Mouse (Mus musculus): ENCODE data around the gene Foxn3. TPM values are rescaled to one million over a fixed set of nuclear protein-coding genes. Genes with fewer than 3 reads are reported as not detected.

The Foxn3 gene
- total and polyA plus RNA-seq, 2 experiments from 2014 or later, result 50.4 to 69.0 TPM

- DNase-seq (ENCODE audit: low spot score) (no peak), ATAC-seq (peak; percentile 36)
- H3K27ac ChIP-seq, result peak overlapping the region; percentile 58
- H3K9ac ChIP-seq (replicated peaks; ENCODE audit: low read length), result no peak overlapping the region
- WGBS, result 66% methylated on average over 5 of the region's 5 CpGs
- no peaks in the 10 kb centered on the region for H3K36me3 ChIP-seq (ENCODE audit: insufficient read depth, low read length)
- H3K4me2 ChIP-seq (ENCODE audit: low read depth, low read length), result no peak overlapping the region
- H3K4me1 ChIP-seq (ENCODE audit: insufficient read depth, low read length), result peaks cover 22% of the 10 kb centered on the region
- no peak for TF ChIP-seq CTCF (IDR thresholded peaks at IDR 0.05; ENCODE audit: low read depth)
- H3K9me3 ChIP-seq (ENCODE audit: low read length), result no peaks in the 10 kb centered on the region
- H3K4me3 ChIP-seq (ENCODE audit: low read length), result no peak overlapping the region
- H3K27me3 ChIP-seq (ENCODE audit: insufficient read depth, low read length), result no peaks in the 10 kb centered on the region
Measured at GRCm38 (mm10) chr12:99287081-99287480, 276.3 kb downstream of the Foxn3 start.

GRCm38 (mm10) chr12:99286662-99287061 is 276.7 kb downstream of the Foxn3 start:
- Histone ChIP-seq H3K36me3 (ENCODE audit: insufficient read depth, low read length) (no peaks in the 10 kb centered on the region), H3K27ac (peak overlapping the region; percentile 58; the same call in 1 of the 2 replicates), H3K9ac (replicated peaks; ENCODE audit: low read length) (no peak overlapping the region), H3K4me3 (ENCODE audit: low read length) (no peak overlapping the region), H3K9me3 (ENCODE audit: low read length) (no peaks in the 10 kb centered on the region), H3K4me2 (ENCODE audit: low read depth, low read length) (no peak overlapping the region), H3K27me3 (ENCODE audit: insufficient read depth, low read length) (no peaks in the 10 kb centered on the region), H3K4me1 (ENCODE audit: insufficient read depth, low read length) (peaks cover 21% of the 10 kb centered on the region)
- DNase-seq (ENCODE audit: low spot score) (peak; percentile 68), ATAC-seq (peak; percentile 82)
- TF ChIP-seq CTCF (IDR thresholded peaks at IDR 0.05; ENCODE audit: low read depth), result peak; percentile 40; the same call in 1 of the 2 replicates
- 40% methylated on average over 6 of the region's 6 CpGs for WGBS

- Histone ChIP-seq H3K27ac (no peak overlapping the region; the same call in 1 of the 2 replicates), H3K4me2 (ENCODE audit: low read depth, low read length) (0 out of 2 replicates have a peak overlapping the region, but pooled peaks have one; percentile 21)
- no peak for TF ChIP-seq CTCF (IDR thresholded peaks at IDR 0.05; ENCODE audit: low read depth)
Measured at GRCm38 (mm10) chr12:99285656-99286055, 277.7 kb downstream of the Foxn3 start.

GRCm38 (mm10) chr12:99285199-99285598 is 278.2 kb downstream of the Foxn3 start:
- no peak overlapping the region for H3K4me3 ChIP-seq (ENCODE audit: low read length)
- H3K9me3 ChIP-seq (ENCODE audit: low read length), result no peaks in the 10 kb centered on the region
- peak overlapping the region; percentile 21; the same call in 1 of the 2 replicates for H3K4me2 ChIP-seq (ENCODE audit: low read depth, low read length)
- TF ChIP-seq CTCF (IDR thresholded peaks at IDR 0.05; ENCODE audit: low read depth), result 0 out of 2 replicates have a peak, but pooled peaks have one; percentile 4
- ATAC-seq, result no peak
- no peak overlapping the region for H3K9ac ChIP-seq (replicated peaks; ENCODE audit: low read length)
- H3K27me3 ChIP-seq (ENCODE audit: insufficient read depth, low read length), result no peaks in the 10 kb centered on the region
- H3K4me1 ChIP-seq (ENCODE audit: insufficient read depth, low read length), result peaks cover 21% of the 10 kb centered on the region
- no peaks in the 10 kb centered on the region for H3K36me3 ChIP-seq (ENCODE audit: insufficient read depth, low read length)
- DNase-seq (ENCODE audit: low spot score), result peak; percentile 64
- WGBS, result 21% methylated on average over 9 of the region's 9 CpGs
- peak overlapping the region; percentile 51; the same call in 1 of the 2 replicates for H3K27ac ChIP-seq

More at GRCm38 (mm10) chr12:99285656-99286055, 277.7 kb downstream of the Foxn3 start:
- Histone ChIP-seq H3K9me3 (ENCODE audit: low read length) (no peaks in the 10 kb centered on the region), H3K27me3 (ENCODE audit: insufficient read depth, low read length) (no peaks in the 10 kb centered on the region), H3K36me3 (ENCODE audit: insufficient read depth, low read length) (no peaks in the 10 kb centered on the region), H3K4me3 (ENCODE audit: low read length) (no peak overlapping the region), H3K9ac (replicated peaks; ENCODE audit: low read length) (no peak overlapping the region), H3K4me1 (ENCODE audit: insufficient read depth, low read length) (peaks cover 21% of the 10 kb centered on the region)
- no peak for ATAC-seq
- WGBS, result 64% methylated on average over 8 of the region's 8 CpGs
- DNase-seq (ENCODE audit: low spot score), result no peak

- Histone ChIP-seq H3K4me3 (ENCODE audit: low read length) (no peak overlapping the region), H3K4me1 (ENCODE audit: insufficient read depth, low read length) (peaks cover 21% of the 10 kb centered on the region), H3K4me2 (ENCODE audit: low read depth, low read length) (no peak overlapping the region), H3K36me3 (ENCODE audit: insufficient read depth, low read length) (no peaks in the 10 kb centered on the region), H3K27ac (peak overlapping the region; percentile 51; the same call in 1 of the 2 replicates), H3K9me3 (ENCODE audit: low read length) (no peaks in the 10 kb centered on the region), H3K9ac (replicated peaks; ENCODE audit: low read length) (no peak overlapping the region), H3K27me3 (ENCODE audit: insufficient read depth, low read length) (no peaks in the 10 kb centered on the region)
- TF ChIP-seq CTCF (IDR thresholded peaks at IDR 0.05; ENCODE audit: low read depth), result no peak
- WGBS, result 57% methylated on average over 8 of the region's 8 CpGs
- DNase-seq (ENCODE audit: low spot score), result no peak
- ATAC-seq, result no peak
Measured at GRCm38 (mm10) chr12:99284419-99285069, 278.8 kb downstream of the Foxn3 start.

- Histone ChIP-seq H3K27ac (no peak overlapping the region), H3K27me3 (ENCODE audit: insufficient read depth, low read length) (no peaks in the 10 kb centered on the region), H3K4me3 (ENCODE audit: low read length) (no peak overlapping the region), H3K36me3 (ENCODE audit: insufficient read depth, low read length) (no peaks in the 10 kb centered on the region), H3K9ac (replicated peaks; ENCODE audit: low read length) (no peak overlapping the region), H3K4me1 (ENCODE audit: insufficient read depth, low read length) (peaks cover 13% of the 10 kb centered on the region), H3K4me2 (ENCODE audit: low read depth, low read length) (no peak overlapping the region), H3K9me3 (ENCODE audit: low read length) (no peaks in the 10 kb centered on the region)
- no peak for TF ChIP-seq CTCF (IDR thresholded peaks at IDR 0.05; ENCODE audit: low read depth)
- no peak for DNase-seq (ENCODE audit: low spot score)
- ATAC-seq, result no peak
- 87% methylated on average over 13 of the region's 13 CpGs for WGBS
Measured at GRCm38 (mm10) chr12:99280826-99281225, 282.6 kb downstream of the Foxn3 start.

- H3K4me2 ChIP-seq (ENCODE audit: low read depth, low read length), result no peak overlapping the region
- no peak overlapping the region for H3K27ac ChIP-seq
- H3K27me3 ChIP-seq (ENCODE audit: insufficient read depth, low read length), result no peaks in the 10 kb centered on the region
- no peak for ATAC-seq
- no peak for DNase-seq (ENCODE audit: low spot score)
- H3K4me3 ChIP-seq (ENCODE audit: low read length), result no peak overlapping the region
- TF ChIP-seq CTCF (IDR thresholded peaks at IDR 0.05; ENCODE audit: low read depth), result no peak
- H3K9me3 ChIP-seq (ENCODE audit: low read length), result no peaks in the 10 kb centered on the region
- H3K9ac ChIP-seq (replicated peaks; ENCODE audit: low read length), result no peak overlapping the region
- no peaks in the 10 kb centered on the region for H3K36me3 ChIP-seq (ENCODE audit: insufficient read depth, low read length)
- WGBS, result 62% methylated on average over 4 of the region's 4 CpGs
- peaks cover 8% of the 10 kb centered on the region for H3K4me1 ChIP-seq (ENCODE audit: insufficient read depth, low read length)
Measured at GRCm38 (mm10) chr12:99280291-99280690, 283.1 kb downstream of the Foxn3 start.
